Mouse (Mus musculus) macrophage (primary cell): ENCODE data around the gene Hba-a1. TPM values are rescaled to one million over a fixed set of nuclear protein-coding genes. Genes with fewer than 3 reads are reported as not detected.

Source experiments
- H3K27ac ChIP-seq: fragments of 350-480 bp; formaldehyde crosslinking; 2 replicates; pipeline ENCODE4 v1.9.0; 2021
- H3K36me3 ChIP-seq: fragments of 350-480 bp; formaldehyde crosslinking; 2 replicates; pipeline ENCODE4 v1.9.0; 2021; ENCODE audit errors: inconsistent target
- H3K4me3 ChIP-seq: fragments of 350-480 bp; formaldehyde crosslinking; 2 replicates; pipeline ENCODE4 v1.9.0; 2021; ENCODE audit errors: inconsistent target
- H3K79me2 ChIP-seq: fragments of 350-480 bp; formaldehyde crosslinking; 2 replicates; pipeline ENCODE4 v1.9.0; 2021; ENCODE audit errors: inconsistent target
- WGBS: methylation state at CpG from one replicate; pipeline ENCODE4 v1.1.7; 2026; ENCODE audit warnings: inconsistent platforms; ENCODE audit not compliant: missing documents; 5-methylcytosine and 5-hydroxymethylcytosine counted together
- polyA plus RNA-seq: library from polyadenylated mRNA; stranded (reverse); fragments of 250-400 nt; gene quantifications from 3 replicates; pipeline ENCODE4 v1.2.4, GENCODE M21; 2018; ENCODE audit warnings: inconsistent platforms

Gene Hba-a1
- polyA plus RNA-seq, 1 experiment from 2014 or later, result not detected

DNA sequence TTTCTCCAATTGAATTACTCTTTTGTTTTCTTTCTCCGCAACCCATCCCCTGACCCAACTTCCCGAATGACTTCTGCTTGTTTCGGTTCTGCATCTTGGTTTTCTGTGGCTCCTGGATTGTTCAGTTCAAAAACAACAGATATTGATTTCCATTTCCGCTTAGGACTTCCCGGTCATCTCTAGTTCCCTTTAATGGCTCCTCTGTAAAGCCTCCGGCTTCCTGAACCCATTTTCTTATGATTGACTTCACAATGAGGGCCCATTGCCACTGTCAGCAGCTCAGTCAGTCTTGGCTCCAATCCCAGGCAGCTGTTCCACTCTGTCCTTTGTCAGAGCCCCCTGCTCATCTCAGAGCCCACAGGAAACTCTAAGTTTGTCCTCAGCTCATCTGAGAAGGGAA lies 47.8 kb downstream of the Hba-a1 start:
- Histone ChIP-seq H3K4me3 (no peak overlapping the region), H3K27ac (peak overlapping the region; percentile 70), H3K36me3 (no peaks in the 10 kb centered on the region), H3K79me2 (no peaks in the 10 kb centered on the region)
- 14% methylated on average over 6 of the region's 6 CpGs for WGBS

DNA sequence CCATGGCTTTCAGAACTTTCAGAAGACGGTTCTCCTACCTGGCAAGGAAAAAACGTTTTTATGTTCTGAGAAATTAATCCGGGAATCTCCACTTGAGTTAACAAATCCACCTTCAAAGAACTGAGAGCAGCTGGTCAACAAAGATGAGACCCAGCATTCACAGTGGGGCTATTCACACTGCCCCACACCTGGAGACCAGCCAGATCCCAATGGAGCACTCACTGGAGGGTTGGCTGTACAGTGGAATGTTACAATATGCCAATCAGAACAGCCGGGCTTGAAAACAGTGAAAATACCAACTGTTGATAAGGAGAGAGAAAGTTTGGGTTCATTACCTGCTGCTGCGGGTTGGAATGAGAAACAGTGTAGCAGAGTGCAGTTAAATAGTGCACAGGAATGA lies 48.5 kb downstream of the Hba-a1 start:
- H3K4me3 ChIP-seq, result no peak overlapping the region
- 95% methylated on average over 5 of the region's 5 CpGs for WGBS
- no peaks in the 10 kb centered on the region for H3K36me3 ChIP-seq
- no peak overlapping the region for H3K27ac ChIP-seq
- no peaks in the 10 kb centered on the region for H3K79me2 ChIP-seq

DNA sequence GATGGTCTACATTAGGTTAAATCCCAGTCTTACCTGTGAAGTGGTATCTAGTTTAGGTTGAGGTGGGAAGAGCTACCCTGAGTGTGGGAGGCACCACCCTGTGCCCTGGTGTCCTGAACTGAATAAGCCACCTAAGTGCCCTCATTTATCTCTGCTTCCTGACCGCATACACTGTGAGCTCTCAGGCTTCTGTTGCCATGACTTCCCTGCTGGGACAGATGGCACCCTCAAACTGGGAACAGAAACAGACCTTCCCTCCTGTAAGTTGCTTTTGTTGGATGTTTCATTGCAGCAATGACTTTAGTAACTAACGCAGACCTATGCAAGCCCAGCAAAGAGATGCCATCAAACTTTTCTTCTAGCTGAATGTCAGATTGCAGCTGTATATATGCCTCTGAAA lies 49.9 kb downstream of the Hba-a1 start:
- no peaks in the 10 kb centered on the region for H3K79me2 ChIP-seq
- WGBS, result 64% methylated on average over 2 of the region's 2 CpGs
- H3K36me3 ChIP-seq, result no peaks in the 10 kb centered on the region
- H3K4me3 ChIP-seq, result no peak overlapping the region
- no peak overlapping the region for H3K27ac ChIP-seq

Other genes with a start within 250 kb of the Hba-a1 start
- gene Il9r, start 83.2 kb upstream of the Hba-a1 start, polyA plus RNA-seq, result not detected in 3 replicates
- gene Snrnp25, start 78.1 kb upstream of the Hba-a1 start, polyA plus RNA-seq, result 11.3 to 20.8 TPM (median 18.7 TPM) in 3 replicates
- gene Rhbdf1, start 61.2 kb upstream of the Hba-a1 start, polyA plus RNA-seq, result 1.8 to 2.5 TPM (median 2.3 TPM) in 3 replicates
- 4.6 to 9.9 TPM (median 8.8 TPM) in 3 replicates for gene Mpg, start 57.0 kb upstream of the Hba-a1 start, polyA plus RNA-seq
- gene Nprl3, start 15.8 kb upstream of the Hba-a1 start, polyA plus RNA-seq, result 7.4 to 12.0 TPM (median 10.5 TPM) in 3 replicates
- not detected in 3 replicates for gene Hba-x, start 7.1 kb upstream of the Hba-a1 start, polyA plus RNA-seq
- not detected in 3 replicates for gene Hbq1b, start 3.5 kb downstream of the Hba-a1 start, polyA plus RNA-seq
- not detected in 3 replicates for gene Hba-a2, start 13.0 kb downstream of the Hba-a1 start, polyA plus RNA-seq
- not detected in 3 replicates for gene Hbq1a, start 16.6 kb downstream of the Hba-a1 start, polyA plus RNA-seq
- 55.4 to 66.8 TPM (median 59.7 TPM) in 3 replicates for gene Sh3pxd2b, start 64.3 kb downstream of the Hba-a1 start, polyA plus RNA-seq
- 2.8 to 5.0 TPM (median 3.9 TPM) in 3 replicates for gene Ubtd2, start 171.9 kb downstream of the Hba-a1 start, polyA plus RNA-seq
- gene Efcab9, start 248.6 kb downstream of the Hba-a1 start, polyA plus RNA-seq, result not detected in 3 replicates
- 15.5 to 19.3 TPM (median 18.5 TPM) in 3 replicates for gene Stk10, start 249.8 kb downstream of the Hba-a1 start, polyA plus RNA-seq